ENCODE assay signal across 7 mouse cellular contexts in the genomic region with DNA sequence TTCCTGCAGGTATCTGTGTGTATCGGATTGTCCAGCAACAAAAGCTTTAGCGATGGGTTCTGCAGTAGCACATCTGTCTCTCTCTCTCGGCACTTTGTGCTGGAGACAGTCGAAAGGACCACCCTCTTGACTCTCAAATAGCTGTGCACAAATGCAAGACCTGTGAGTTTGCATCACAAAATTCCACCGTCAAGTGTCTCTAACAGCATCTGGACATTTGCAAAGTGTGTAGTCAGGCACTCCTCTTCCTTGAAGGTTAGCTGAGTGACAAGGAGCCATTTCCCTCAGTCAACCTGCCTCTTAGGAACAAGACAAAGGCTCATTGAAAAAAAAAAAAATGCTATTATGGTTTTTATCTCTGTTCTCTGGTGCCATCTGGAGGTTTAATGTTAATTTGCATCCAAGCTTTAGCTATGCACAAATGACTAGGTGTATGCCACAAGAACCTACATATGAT. TPM values are rescaled to one million over a fixed set of nuclear protein-coding genes. Genes with fewer than 3 reads are reported as not detected.
DNase-seq lines count a peak whose midpoint lies in the region; ATAC-seq lines count a peak whose summit lies in the region.

No protein-coding gene starts in this region.

- peak; percentile 55 for DNase-seq in left cerebral cortex, adult 11 months (ENCODE audit: low spot score)
- DNase-seq in left cerebral cortex, adult 8-10 months (ENCODE audit: low spot score in 2 of 2) = no peak
- DNase-seq in ZHBTc4 (ENCODE audit: low read depth, low spot score) = peak; percentile 71
- DNase-seq in intestine, embryonic 14.5 days (ENCODE audit: low spot score) = peak; percentile 74

- no peak overlapping the region for H3K27ac ChIP-seq in embryonic facial prominence, embryonic 15.5 days (replicated peaks)
- no peak overlapping the region for H3K27ac ChIP-seq in intestine, embryonic 14.5 days (ENCODE audit: low read depth)
- peak overlapping the region; percentile 80 for H3K27ac ChIP-seq in midbrain, embryonic 16.5 days (ENCODE audit: low read length)

- H3K27me3 ChIP-seq in embryonic facial prominence, embryonic 15.5 days = 0 out of 2 replicates have a peak, but pooled peaks cover 2% of the 10 kb centered on the region
- H3K27me3 ChIP-seq in intestine, embryonic 14.5 days (replicated peaks; ENCODE audit: control insufficient read depth, insufficient read depth, low read length) = no peaks in the 10 kb centered on the region
- no peaks in the 10 kb centered on the region for H3K27me3 ChIP-seq in midbrain, embryonic 16.5 days (ENCODE audit: control insufficient read depth, insufficient read depth, low read depth, low read length)

- 33% methylated on average over 5 of the region's 5 CpGs for whole genome bisulfite sequencing in embryonic facial prominence, embryonic 15.5 days
- WGBS in intestine, embryonic 14.5 days = 43% methylated on average over 5 of the region's 5 CpGs
- 17% methylated on average over 5 of the region's 5 CpGs for WGBS in midbrain, embryonic 16.5 days

- H3K4me1 ChIP-seq in embryonic facial prominence, embryonic 15.5 days = peaks cover 12% of the 10 kb centered on the region
- H3K4me1 ChIP-seq in intestine, embryonic 14.5 days (replicated peaks; ENCODE audit: control insufficient read depth, insufficient read depth, low read length) = no peaks in the 10 kb centered on the region; the same call in 1 of the 2 replicates
- H3K4me1 ChIP-seq in midbrain, embryonic 16.5 days (ENCODE audit: control insufficient read depth, insufficient read depth, low read length) = peaks cover 12% of the 10 kb centered on the region

- no peaks in the 10 kb centered on the region for H3K36me3 ChIP-seq in embryonic facial prominence, embryonic 15.5 days
- no peaks in the 10 kb centered on the region for H3K36me3 ChIP-seq in intestine, embryonic 14.5 days (ENCODE audit: control insufficient read depth, insufficient read depth, low read length)
- H3K36me3 ChIP-seq in midbrain, embryonic 16.5 days (ENCODE audit: control insufficient read depth, insufficient read depth, low read length) = no peaks in the 10 kb centered on the region

- no peak overlapping the region for H3K4me3 ChIP-seq in embryonic facial prominence, embryonic 15.5 days (replicated peaks)
- no peak overlapping the region for H3K4me3 ChIP-seq in intestine, embryonic 14.5 days (ENCODE audit: low read depth, low read length)
- peak overlapping the region; percentile 24 for H3K4me3 ChIP-seq in midbrain, embryonic 16.5 days (ENCODE audit: low read depth, low read length)

- no peak for ATAC-seq in embryonic facial prominence, embryonic 15.5 days (ENCODE audit: insufficient number of reproducible peaks, low FRiP score, low TSS enrichment, low read depth)
- ATAC-seq in intestine, embryonic 14.5 days (replicated peaks; ENCODE audit: low FRiP score, low TSS enrichment, low read depth) = no peak
- ATAC-seq in midbrain, embryonic 16.5 days = peak; percentile 82
- no peak for ATAC-seq in activated CD4-positive, CD25-positive, alpha-beta regulatory T cell, adult 4 months

- H3K9ac ChIP-seq in embryonic facial prominence, embryonic 15.5 days = no peak overlapping the region
- no peak overlapping the region for H3K9ac ChIP-seq in intestine, embryonic 14.5 days (ENCODE audit: low read length)
- H3K9ac ChIP-seq in midbrain, embryonic 16.5 days (ENCODE audit: low read depth, low read length) = peak overlapping the region; percentile 52

- H3K9me3 ChIP-seq in embryonic facial prominence, embryonic 15.5 days (replicated peaks) = no peaks in the 10 kb centered on the region
- H3K9me3 ChIP-seq in intestine, embryonic 14.5 days (ENCODE audit: control insufficient read depth, low read length) = no peaks in the 10 kb centered on the region
- no peaks in the 10 kb centered on the region for H3K9me3 ChIP-seq in midbrain, embryonic 16.5 days (replicated peaks; ENCODE audit: control insufficient read depth, low read length, poor library complexity, severe bottlenecking)

- peak overlapping the region; percentile 19; the same call in 1 of the 2 replicates for H3K4me2 ChIP-seq in embryonic facial prominence, embryonic 15.5 days (replicated peaks)
- no peak overlapping the region for H3K4me2 ChIP-seq in intestine, embryonic 14.5 days (ENCODE audit: low read length)
- H3K4me2 ChIP-seq in midbrain, embryonic 16.5 days (ENCODE audit: low read length) = peak overlapping the region; percentile 46

RNA-seq across cellular contexts. Expression of a gene that starts 34.7 kb away (rescaled TPM):
- total RNA-seq in left cerebral cortex, adult 8-10 months (2022) = under 1 TPM; 0.17 to 0.67 (median 0.28) TPM
- 0.81 and 1.2 TPM in 2 replicates for polyA plus RNA-seq in embryonic facial prominence, embryonic 15.5 days (2015; fragmentation: Nextera tagmentation; extraction: Ambion mirVana)
- polyA plus RNA-seq in intestine, embryonic 14.5 days (2014; fragmentation: Nextera tagmentation; extraction: Ambion mirVana) = 1.2 and 1.6 TPM in 2 replicates
- polyA plus RNA-seq in midbrain, embryonic 16.5 days (2015; fragmentation: Nextera tagmentation; extraction: Ambion mirVana) = 0.16 and 0.40 TPM in 2 replicates
- polyA plus RNA-seq in activated CD4-positive, CD25-positive, alpha-beta regulatory T cell, adult 4 months (2017; shearing (Covaris generic)) = under 1 TPM; 0.46 to 0.97 TPM

Comparison
In these comparisons a context has a peak if more than half of its experiments do, and no peak if none do; other contexts are left out.
1. DNase-seq: peak in left cerebral cortex, adult 11 months (single experiment), ZHBTc4 (single experiment) and intestine, embryonic 14.5 days (single experiment); none in left cerebral cortex, adult 8-10 months (0 of 2).